Mouse (Mus musculus) retina, postnatal 1 day (tissue): ENCODE data around the gene Fgfr2.
"Not testable (repeated sequence)": the region's sequence is repeated elsewhere in the genome, so short reads cannot be mapped to it uniquely, and the experiment has no call there.

Experiments
- DNase-seq: peaks from one replicate; pipeline ENCODE4 v3.0.0-alpha.2; 2012

The Fgfr2 gene

GRCm38 (mm10) chr7:132477753-132478152 lies 645.4 kb downstream of the Fgfr2 start:
- DNase-seq, result no peak

GRCm38 (mm10) chr7:132476491-132476890 lies 646.7 kb downstream of the Fgfr2 start:
- DNase-seq, result no peak

GRCm38 (mm10) chr7:132475069-132475468 lies 648.1 kb downstream of the Fgfr2 start:
- DNase-seq, result peak; percentile 51

- peak; percentile 68 for DNase-seq
These were observed 651.8 kb downstream of the Fgfr2 start for GRCm38 (mm10) chr7:132471327-132471726.

- no peak for DNase-seq
These were observed 654.8 kb downstream of the Fgfr2 start for GRCm38 (mm10) chr7:132468391-132468790.

- DNase-seq, result no peak
These were observed 657.3 kb downstream of the Fgfr2 start for GRCm38 (mm10) chr7:132465897-132466296.

- DNase-seq, result no peak
These were observed 658.3 kb downstream of the Fgfr2 start for GRCm38 (mm10) chr7:132464894-132465293.

GRCm38 (mm10) chr7:132458493-132458892 lies 664.7 kb downstream of the Fgfr2 start:
- DNase-seq, result peak; percentile 65

- peak; percentile 79 for DNase-seq
These were observed 668.0 kb downstream of the Fgfr2 start for GRCm38 (mm10) chr7:132455071-132455720.

- DNase-seq, result peak; percentile 78
These were observed 673.0 kb downstream of the Fgfr2 start for GRCm38 (mm10) chr7:132449891-132450735.

- no peak for DNase-seq
These were observed 674.5 kb downstream of the Fgfr2 start for GRCm38 (mm10) chr7:132448511-132449154.

- no peak for DNase-seq
These were observed 675.6 kb downstream of the Fgfr2 start for GRCm38 (mm10) chr7:132447558-132447957.

GRCm38 (mm10) chr7:132446841-132447240 lies 676.3 kb downstream of the Fgfr2 start:
- DNase-seq, result no peak

GRCm38 (mm10) chr7:132444221-132444620 lies 678.9 kb downstream of the Fgfr2 start:
- DNase-seq, result no peak

GRCm38 (mm10) chr7:132443769-132444168 lies 679.4 kb downstream of the Fgfr2 start:
- DNase-seq, result no peak

GRCm38 (mm10) chr7:132443134-132443533 lies 680.0 kb downstream of the Fgfr2 start:
- no peak for DNase-seq

- not testable (repeated sequence) for DNase-seq
These were observed 680.9 kb downstream of the Fgfr2 start for GRCm38 (mm10) chr7:132442133-132442763.

- no peak for DNase-seq
These were observed 683.2 kb downstream of the Fgfr2 start for GRCm38 (mm10) chr7:132439916-132440315.

- DNase-seq, result peak; percentile 71
These were observed 685.1 kb downstream of the Fgfr2 start for GRCm38 (mm10) chr7:132438060-132438459.

GRCm38 (mm10) chr7:132437431-132437830 lies 685.7 kb downstream of the Fgfr2 start:
- no peak for DNase-seq

GRCm38 (mm10) chr7:132435486-132436055 lies 687.6 kb downstream of the Fgfr2 start:
- no peak for DNase-seq

- DNase-seq, result peak; percentile 91
These were observed 693.8 kb downstream of the Fgfr2 start for GRCm38 (mm10) chr7:132429324-132429723.

- DNase-seq, result no peak
These were observed 694.8 kb downstream of the Fgfr2 start for GRCm38 (mm10) chr7:132428308-132428707.
